In the genomic region with DNA sequence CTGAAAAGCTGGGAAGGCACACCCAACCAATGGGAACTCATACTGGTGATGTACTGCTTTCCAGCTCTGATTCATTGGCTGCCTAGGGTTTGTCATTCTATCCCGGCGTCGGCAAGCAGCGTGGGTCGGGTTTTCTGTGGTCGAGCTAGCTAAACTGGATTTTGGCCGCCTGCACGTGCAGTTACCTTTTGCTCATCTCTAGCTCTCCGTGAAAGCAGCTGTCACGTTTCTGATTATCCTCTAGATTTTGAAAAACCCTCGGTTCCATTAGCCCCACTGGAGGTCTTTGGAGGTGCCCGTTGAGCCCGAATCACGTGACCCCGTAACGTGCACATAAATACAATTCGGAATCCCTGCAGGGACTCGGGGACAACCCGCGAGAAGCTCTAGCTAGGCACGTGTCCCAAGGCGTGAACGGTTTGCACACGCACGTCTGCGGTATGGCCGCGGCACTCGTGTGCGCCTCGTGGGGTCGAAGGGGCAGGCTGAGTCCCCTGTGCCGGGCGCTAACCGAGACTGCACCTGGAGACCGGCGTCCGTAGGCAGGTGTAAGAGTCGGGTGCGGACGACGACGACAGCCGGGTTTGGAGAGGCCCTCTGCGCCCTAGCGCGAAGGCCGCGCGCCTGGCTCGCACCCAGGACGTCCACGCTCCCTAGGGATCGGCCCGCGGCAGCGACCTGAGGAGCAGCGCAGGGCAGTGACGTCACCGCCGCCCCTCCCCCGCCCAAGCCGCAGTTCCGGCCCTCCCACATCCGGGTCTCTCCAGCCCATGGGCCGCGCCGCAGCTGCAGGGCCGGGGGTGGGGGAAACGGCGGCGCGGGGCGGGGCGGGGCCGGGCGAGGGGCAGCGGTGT, we compare ENCODE assay signal across 8 mouse cellular contexts. TPM values are rescaled to one million over a fixed set of nuclear protein-coding genes. Genes with fewer than 3 reads are reported as not detected.
A peak's percentile ranks its signal among the peaks of the same experiment; 100 is the strongest.
DNase-seq lines count a peak whose midpoint lies in the region; ATAC-seq and TF ChIP-seq lines count a peak whose summit lies in the region.

No protein-coding gene starts in this region.

- no peaks in the 10 kb centered on the region for H3K27me3 ChIP-seq in E14TG2a.4 (ENCODE audit: insufficient read depth, low read length)
- H3K27me3 ChIP-seq in forebrain, embryonic 10.5 days (ENCODE audit: poor library complexity, severe bottlenecking): no peaks in the 10 kb centered on the region
- H3K27me3 ChIP-seq in heart, embryonic 16.5 days (ENCODE audit: control insufficient read depth, insufficient read depth, low read length): no peaks in the 10 kb centered on the region
- H3K27me3 ChIP-seq in liver, embryonic 15.5 days: no peaks in the 10 kb centered on the region
- no peaks in the 10 kb centered on the region for H3K27me3 ChIP-seq in neural tube, embryonic 12.5 days (replicated peaks)

- H3K36me3 ChIP-seq in E14TG2a.4 (ENCODE audit: insufficient read depth, low read length): no peaks in the 10 kb centered on the region
- no peaks in the 10 kb centered on the region for H3K36me3 ChIP-seq in forebrain, embryonic 10.5 days (replicated peaks)
- no peaks in the 10 kb centered on the region for H3K36me3 ChIP-seq in heart, embryonic 16.5 days (ENCODE audit: control insufficient read depth, insufficient read depth)
- H3K36me3 ChIP-seq in liver, embryonic 15.5 days (replicated peaks): no peaks in the 10 kb centered on the region
- no peaks in the 10 kb centered on the region for H3K36me3 ChIP-seq in neural tube, embryonic 12.5 days

- H3K4me1 ChIP-seq in E14TG2a.4 (replicated peaks; ENCODE audit: low read depth, low read length): peaks cover 69% of the 10 kb centered on the region
- peaks cover 46% of the 10 kb centered on the region for H3K4me1 ChIP-seq in forebrain, embryonic 10.5 days
- H3K4me1 ChIP-seq in heart, embryonic 16.5 days (ENCODE audit: control insufficient read depth, insufficient read depth, low read length): peaks cover 25% of the 10 kb centered on the region
- peaks cover 34% of the 10 kb centered on the region for H3K4me1 ChIP-seq in liver, embryonic 15.5 days (replicated peaks)
- H3K4me1 ChIP-seq in neural tube, embryonic 12.5 days: peaks cover 23% of the 10 kb centered on the region

- TF ChIP-seq CTCF in E14TG2a.4 (conservative IDR thresholded peaks at IDR 0.05; ENCODE audit: low read length): no peak

- peak overlapping the region; percentile 81 for H3K4me2 ChIP-seq in heart, embryonic 16.5 days (ENCODE audit: low read depth, low read length)
- peak overlapping the region; percentile 95 for H3K4me2 ChIP-seq in liver, embryonic 15.5 days
- peak overlapping the region; percentile 67 for H3K4me2 ChIP-seq in neural tube, embryonic 12.5 days (replicated peaks)

- peak overlapping the region; percentile 96 for H3K4me3 ChIP-seq in E14TG2a.4 (replicated peaks; ENCODE audit: low read length)
- H3K4me3 ChIP-seq in forebrain, embryonic 10.5 days: peak overlapping the region; percentile 82
- H3K4me3 ChIP-seq in heart, embryonic 16.5 days (ENCODE audit: low read length): peak overlapping the region; percentile 90
- H3K4me3 ChIP-seq in liver, embryonic 15.5 days (replicated peaks): peak overlapping the region; percentile 92
- H3K4me3 ChIP-seq in neural tube, embryonic 12.5 days: peak overlapping the region; percentile 96

- DNase-seq in c-Kit-positive CD71-negative TER-119-negative erythroid progenitor cells, embryonic 14.5 days (ENCODE audit: low read depth): peak; percentile 80
- DNase-seq in forebrain, embryonic 10.5 days (ENCODE audit: extremely low spot score, low spot score): peak; percentile 94
- peak; percentile 94 to 98 for DNase-seq in kidney, postnatal 36 days
- peak; percentile 96 for DNase-seq in telencephalon, adult 2 months (ENCODE audit: low read depth, low spot score)

- peak; percentile 94 for ATAC-seq in heart, embryonic 16.5 days (replicated peaks; ENCODE audit: extremely low read depth, insufficient read depth, low FRiP score)
- ATAC-seq in liver, embryonic 15.5 days (ENCODE audit: insufficient read depth): peak; percentile 87
- ATAC-seq in neural tube, embryonic 12.5 days (ENCODE audit: low FRiP score, low read depth): peak; percentile 95

- peak overlapping the region; percentile 99 for H3K27ac ChIP-seq in forebrain, embryonic 10.5 days
- H3K27ac ChIP-seq in heart, embryonic 16.5 days (ENCODE audit: low read length): peak overlapping the region; percentile 99
- peak overlapping the region; percentile 99 for H3K27ac ChIP-seq in liver, embryonic 15.5 days (replicated peaks)
- H3K27ac ChIP-seq in neural tube, embryonic 12.5 days: peak overlapping the region; percentile 96

- no peaks in the 10 kb centered on the region for H3K9me3 ChIP-seq in E14TG2a.4 (ENCODE audit: low read length)
- no peaks in the 10 kb centered on the region for H3K9me3 ChIP-seq in forebrain, embryonic 10.5 days
- no peaks in the 10 kb centered on the region for H3K9me3 ChIP-seq in heart, embryonic 16.5 days (replicated peaks; ENCODE audit: control insufficient read depth, low read length)
- H3K9me3 ChIP-seq in liver, embryonic 15.5 days (replicated peaks): no peaks in the 10 kb centered on the region
- no peaks in the 10 kb centered on the region for H3K9me3 ChIP-seq in neural tube, embryonic 12.5 days

- peak overlapping the region; percentile 99 for H3K9ac ChIP-seq in heart, embryonic 16.5 days (ENCODE audit: low read length)
- peak overlapping the region; percentile 99 for H3K9ac ChIP-seq in liver, embryonic 15.5 days
- H3K9ac ChIP-seq in neural tube, embryonic 12.5 days: peak overlapping the region; percentile 100

- whole genome bisulfite sequencing in forebrain, embryonic 10.5 days: under 1% methylated on average over 72 of the region's 78 CpGs
- WGBS in heart, embryonic 16.5 days: under 1% methylated on average over 73 of the region's 78 CpGs
- WGBS in liver, embryonic 15.5 days (ENCODE audit: insufficient replicate concordance): under 1% methylated on average over 76 of the region's 78 CpGs
- WGBS in neural tube, embryonic 12.5 days: under 1% methylated on average over 78 of the region's 78 CpGs

RNA-seq across cellular contexts. Expression of a gene that starts 3.3 kb away (rescaled TPM):
- polyA plus RNA-seq in forebrain, embryonic 10.5 days (2016; fragmentation: Nextera tagmentation; extraction: Ambion mirVana): 32.8 and 39.6 TPM in 2 replicates
- 29.0 and 38.4 TPM in 2 replicates for polyA plus RNA-seq in heart, embryonic 16.5 days (2015; fragmentation: Nextera tagmentation; extraction: Ambion mirVana)
- 26.2 and 27.7 TPM in 2 replicates for polyA plus RNA-seq in liver, embryonic 15.5 days (2015; fragmentation: Nextera tagmentation; extraction: Ambion mirVana)
- polyA plus RNA-seq in neural tube, embryonic 12.5 days (2016; fragmentation: Nextera tagmentation; extraction: Ambion mirVana): 83.1 and 88.1 TPM in 2 replicates

Comparison
In these comparisons a context has a peak if more than half of its experiments do, and no peak if none do; other contexts are left out.
1. Peak in every context shown above with its lines: DNase-seq, ATAC-seq, H3K4me3 ChIP-seq and H3K27ac ChIP-seq.